Mouse (Mus musculus): Measurements from ENCODE around the gene Saa3.
"Not testable (repeated sequence)": the region's sequence is repeated elsewhere in the genome, so short reads cannot be mapped to it uniquely, and the experiment has no call there.

Gene Saa3

DNA sequence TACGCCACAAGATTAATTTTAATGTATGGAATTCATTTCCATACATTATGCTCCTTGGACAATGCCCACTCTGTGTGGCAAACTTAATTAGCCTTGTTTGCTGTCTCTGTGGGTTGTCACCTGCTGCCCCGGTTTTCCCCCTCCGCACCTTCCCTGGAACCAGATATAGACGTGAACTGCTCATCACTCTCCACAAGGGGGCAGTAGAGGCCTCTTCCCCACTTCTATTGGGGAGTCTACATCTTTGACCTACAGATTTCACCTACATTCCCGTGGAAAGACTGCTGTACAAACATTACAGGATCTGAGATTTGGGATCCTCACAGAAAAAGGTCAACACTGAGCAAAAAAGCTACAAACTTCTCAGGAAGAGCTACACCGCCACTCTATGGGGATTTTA lies 982 bp downstream of the Saa3 start:
- in situ Hi-C loops (cut with MboI; ENCODE audit: low sequenced_read_pairs): loop anchor here (10.0 kb wide), 1 partner anchor 50 kb away; no protein-coding TSS in a partner anchor

DNA sequence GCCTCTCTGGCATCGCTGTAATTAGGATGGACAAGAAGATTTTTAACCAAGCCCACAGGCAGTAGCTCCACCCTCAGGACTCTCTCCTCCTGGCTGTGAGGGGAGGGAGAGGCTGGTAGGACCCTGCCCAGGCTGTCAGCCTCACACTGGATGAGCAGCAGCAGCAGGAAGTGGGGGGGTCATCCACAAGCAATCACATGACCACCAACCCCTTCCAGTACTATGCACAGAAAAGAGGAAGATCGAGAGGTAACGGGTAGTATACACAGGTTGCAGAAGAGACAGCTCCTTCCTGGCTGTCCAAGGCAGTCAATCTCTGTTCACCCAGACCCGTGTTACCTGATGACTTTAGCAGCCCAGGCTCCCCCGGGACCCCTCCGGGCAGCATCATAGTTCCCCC lies 3.2 kb downstream of the Saa3 start:
- in situ Hi-C loops (cut with MboI; ENCODE audit: low sequenced_read_pairs): loop anchor here (10.0 kb wide), 1 partner anchor 53 kb away; no protein-coding TSS in a partner anchor

DNA sequence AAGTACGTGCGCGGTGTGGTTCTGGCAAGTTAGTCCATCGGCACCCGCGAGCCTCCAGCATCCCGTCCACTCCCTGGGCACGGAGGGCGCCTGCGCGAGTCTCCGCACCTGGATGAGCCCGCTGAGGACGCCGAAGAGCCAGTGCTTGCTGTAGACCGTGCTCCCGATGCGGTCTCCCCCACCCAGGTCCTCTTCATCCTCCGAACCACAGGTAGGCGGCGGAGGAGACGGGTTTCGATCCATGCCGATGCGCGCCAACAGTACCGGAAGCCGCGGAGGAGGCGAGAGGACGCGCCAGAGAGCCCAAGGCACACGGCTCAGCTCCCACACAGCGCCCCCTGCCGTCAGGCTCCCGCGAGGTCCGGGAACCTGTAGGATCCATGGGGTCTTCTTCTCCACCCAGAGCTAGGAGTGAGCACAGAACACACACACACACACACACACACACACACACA lies 5.1 kb downstream of the Saa3 start, which contains the start of gene Saal1:
Gene Saal1, minus strand, starts transcription at position 291 of the 455 bp plus-strand sequence.
- in situ Hi-C loops (cut with MboI; ENCODE audit: low sequenced_read_pairs): loop anchor here (10.0 kb wide), 1 partner anchor 54 kb away; no protein-coding TSS in a partner anchor

- in situ Hi-C loops (cut with MboI; ENCODE audit: low sequenced_read_pairs): no loop called here
These were observed 14.9 kb downstream of the Saa3 start for GRCm38 (mm10) chr7:46700521-46701025.

GRCm38 (mm10) chr7:46696754-46697153 lies 18.7 kb downstream of the Saa3 start:
- in situ Hi-C loops (cut with MboI; ENCODE audit: low sequenced_read_pairs): no loop called here

DNA sequence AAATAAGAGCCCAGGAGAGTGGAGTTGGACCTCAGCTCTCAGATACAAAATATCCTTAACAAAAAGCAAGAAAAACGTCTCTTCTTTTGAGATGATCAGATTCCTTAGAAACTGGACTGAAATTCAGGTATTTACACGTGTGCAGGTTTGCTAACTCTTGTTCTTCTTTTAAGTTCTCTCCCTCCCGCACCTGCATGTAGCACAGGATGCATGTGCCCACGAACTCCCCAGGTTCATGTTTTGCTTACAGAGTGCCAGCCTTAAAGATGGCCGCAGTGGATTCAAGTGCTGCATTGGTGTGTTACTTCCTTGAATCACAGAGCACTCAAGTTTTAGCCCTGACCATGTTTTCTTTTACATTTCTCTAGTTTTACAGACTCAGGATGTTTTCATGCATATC lies 28.7 kb downstream of the Saa3 start:
- in situ Hi-C loops (cut with MboI; ENCODE audit: low sequenced_read_pairs): no loop called here

GRCm38 (mm10) chr7:46680732-46681131 lies 34.8 kb downstream of the Saa3 start:
- in situ Hi-C loops (cut with MboI; ENCODE audit: low sequenced_read_pairs): no loop called here

DNA sequence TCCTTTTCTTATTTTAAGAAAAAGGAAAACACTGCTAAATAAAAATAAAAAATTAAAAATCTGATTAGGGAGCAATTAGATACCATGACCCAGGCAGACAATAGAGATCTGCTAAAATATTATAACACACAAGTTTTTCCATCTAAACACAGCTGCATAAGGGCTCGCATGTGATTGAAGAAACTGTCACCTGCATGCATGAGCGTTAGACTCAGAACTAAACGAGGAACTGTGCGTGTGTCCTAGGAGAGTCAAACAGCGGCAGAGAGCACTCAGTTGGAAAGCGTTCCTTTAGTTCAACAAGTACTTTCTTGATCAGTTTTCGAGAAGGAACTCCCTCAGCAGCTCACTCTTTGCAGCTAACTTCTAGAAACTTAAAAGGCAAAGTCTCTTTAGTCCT lies 36.5 kb downstream of the Saa3 start:
- in situ Hi-C loops (cut with MboI; ENCODE audit: low sequenced_read_pairs): not testable (repeated sequence)

DNA sequence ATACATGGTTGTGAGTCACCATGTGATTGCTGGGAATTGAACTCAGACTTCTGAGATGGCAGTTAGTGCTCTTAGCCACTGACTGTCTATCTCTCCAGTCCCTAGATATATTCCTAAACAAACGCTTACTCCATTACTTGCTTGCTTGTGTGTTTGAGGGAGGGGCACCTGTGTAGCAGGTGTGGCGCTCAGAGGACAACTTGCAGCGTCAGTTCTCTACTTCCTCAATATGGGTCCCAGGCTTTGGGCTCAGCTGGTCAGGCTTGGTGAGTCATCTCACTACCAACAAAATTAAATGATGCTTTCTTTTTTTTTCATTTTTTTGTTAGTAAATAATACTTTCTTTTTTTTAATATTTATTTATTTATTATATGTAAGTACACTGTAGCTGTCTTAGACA lies 37.1 kb downstream of the Saa3 start:
- in situ Hi-C loops (cut with MboI; ENCODE audit: low sequenced_read_pairs): no loop called here

GRCm38 (mm10) chr7:46676808-46677360 lies 38.6 kb downstream of the Saa3 start:
- in situ Hi-C loops (cut with MboI; ENCODE audit: low sequenced_read_pairs): no loop called here

- in situ Hi-C loops (cut with MboI; ENCODE audit: low sequenced_read_pairs): no loop called here
These were observed 39.6 kb downstream of the Saa3 start for GRCm38 (mm10) chr7:46675886-46676285.

- in situ Hi-C loops (cut with MboI; ENCODE audit: low sequenced_read_pairs): no loop called here
These were observed 40.4 kb downstream of the Saa3 start for GRCm38 (mm10) chr7:46675061-46675460.

- in situ Hi-C loops (cut with MboI; ENCODE audit: low sequenced_read_pairs): no loop called here
These were observed 43.3 kb downstream of the Saa3 start, which contains the start of gene Tph1 for GRCm38 (mm10) chr7:46672160-46672672. Gene Tph1, minus strand, starts transcription at chr7:46672537.

- in situ Hi-C loops (cut with MboI; ENCODE audit: low sequenced_read_pairs): no loop called here
These were observed 48.2 kb downstream of the Saa3 start for GRCm38 (mm10) chr7:46667256-46667655.

GRCm38 (mm10) chr7:46665236-46665635 lies 50.3 kb downstream of the Saa3 start:
- in situ Hi-C loops (cut with MboI; ENCODE audit: low sequenced_read_pairs): no loop called here
